Mouse (Mus musculus): ENCODE measurements around the gene 2700049A03Rik.

- no peak for TF ChIP-seq EP300 (IDR thresholded peaks at IDR 0.05; ENCODE audit: low read depth)
- TF ChIP-seq CTCF (IDR thresholded peaks at IDR 0.05; ENCODE audit: low read depth), result no peak
Observed at GRCm38 (mm10) chr12:71184396-71184795, 47.7 kb downstream of the 2700049A03Rik start.
